Mouse (Mus musculus) common myeloid progenitor, adult 5-6 weeks (primary cell): Measurements from ENCODE around the gene S100a16. TPM values are rescaled to one million over a fixed set of nuclear protein-coding genes. Genes with fewer than 3 reads are reported as not detected.

Experiments
- ATAC-seq: replicated peaks from 2 replicates; pipeline ENCODE4 v1.8.0; 2016; ENCODE audit warnings: low read depth, mild to moderate bottlenecking, moderate TSS enrichment, inconsistent platforms; ENCODE audit not compliant: poor library complexity, severe bottlenecking
- total RNA-seq: library from RNA; stranded (forward); fragments of 200-1000, 187-1606 nt; gene quantifications from 2 replicates; pipeline ENCODE4 v1.2.3, GENCODE M21; 2017

S100a16 gene
- total RNA-seq, 1 experiment from 2014 or later, result not detected

GRCm38 (mm10) chr3:90515789-90516188 is 21.3 kb upstream of the S100a16 start:
- no peak for ATAC-seq

GRCm38 (mm10) chr3:90517711-90518110 is 19.3 kb upstream of the S100a16 start:
- ATAC-seq, result no peak

- peak; percentile 98 for ATAC-seq
Measured at GRCm38 (mm10) chr3:90525421-90525820, 11.6 kb upstream of the S100a16 start.

- ATAC-seq, result no peak
Measured at GRCm38 (mm10) chr3:90526076-90526475, 11.0 kb upstream of the S100a16 start.

- no peak for ATAC-seq
Measured at GRCm38 (mm10) chr3:90526580-90526979, 10.5 kb upstream of the S100a16 start, which contains the start of gene S100a14. TSS of gene S100a14 (plus strand) at chr3:90526856.

GRCm38 (mm10) chr3:90527291-90527873 is 9.7 kb upstream of the S100a16 start:
- ATAC-seq, result no peak

- ATAC-seq, result no peak
Measured at GRCm38 (mm10) chr3:90531713-90532112, 5.3 kb upstream of the S100a16 start.

GRCm38 (mm10) chr3:90535446-90535845 is 1.6 kb upstream of the S100a16 start:
- ATAC-seq, result no peak

- no peak for ATAC-seq
Measured at GRCm38 (mm10) chr3:90537905-90538296, 847 bp downstream of the S100a16 start.

GRCm38 (mm10) chr3:90540904-90541303 is 3.9 kb downstream of the S100a16 start:
- ATAC-seq, result no peak

- ATAC-seq, result no peak
Measured at GRCm38 (mm10) chr3:90549676-90550420, 12.8 kb downstream of the S100a16 start.

GRCm38 (mm10) chr3:90550421-90550790 is 13.4 kb downstream of the S100a16 start:
- no peak for ATAC-seq

- no peak for ATAC-seq
Measured at GRCm38 (mm10) chr3:90552231-90552630, 15.2 kb downstream of the S100a16 start.

- ATAC-seq, result no peak
Measured at GRCm38 (mm10) chr3:90555954-90556353, 18.9 kb downstream of the S100a16 start.

- ATAC-seq, result no peak
Measured at GRCm38 (mm10) chr3:90560008-90560628, 23.1 kb downstream of the S100a16 start, which contains the start of gene S100a3. TSS of gene S100a3 (plus strand) at chr3:90560578.

GRCm38 (mm10) chr3:90574691-90575090 is 37.6 kb downstream of the S100a16 start:
- no peak for ATAC-seq

- no peak for ATAC-seq
Measured at GRCm38 (mm10) chr3:90575320-90575719, 38.3 kb downstream of the S100a16 start.

- ATAC-seq, result no peak
Measured at GRCm38 (mm10) chr3:90576351-90577001, 39.4 kb downstream of the S100a16 start.

- no peak for ATAC-seq
Measured at GRCm38 (mm10) chr3:90579433-90579832, 42.4 kb downstream of the S100a16 start.

- no peak for ATAC-seq
Measured at GRCm38 (mm10) chr3:90581141-90581540, 44.1 kb downstream of the S100a16 start.

GRCm38 (mm10) chr3:90582156-90582555 is 45.1 kb downstream of the S100a16 start:
- ATAC-seq, result no peak
